In genomic region chr4:125132394-125132793, GRCm38 (mm10) we compare ENCODE assay signal across 8 mouse cellular contexts. TPM values are rescaled to one million over a fixed set of nuclear protein-coding genes. Genes with fewer than 3 reads are reported as not detected.
DNase-seq lines count a peak whose midpoint lies in the region; ATAC-seq lines count a peak whose summit lies in the region.

No protein-coding gene starts in this region.

- no peak for ATAC-seq in hindbrain, embryonic 13.5 days (ENCODE audit: low FRiP score)
- no peak for ATAC-seq in limb, embryonic 11.5 days (ENCODE audit: insufficient number of reproducible peaks, low FRiP score, low TSS enrichment, low read depth)
- no peak for ATAC-seq in erythroblast, adult 5-6 weeks (replicated peaks; ENCODE audit: low FRiP score, poor library complexity, severe bottlenecking)

- H3K4me2 ChIP-seq in hindbrain, embryonic 13.5 days = no peak overlapping the region
- no peak overlapping the region for H3K4me2 ChIP-seq in limb, embryonic 11.5 days (ENCODE audit: low read depth, severe bottlenecking)

- H3K4me3 ChIP-seq in hindbrain, embryonic 10.5 days = no peak overlapping the region
- H3K4me3 ChIP-seq in hindbrain, embryonic 13.5 days = no peak overlapping the region
- no peak overlapping the region for H3K4me3 ChIP-seq in limb, embryonic 11.5 days (ENCODE audit: low read depth, low read length)

- H3K9me3 ChIP-seq in hindbrain, embryonic 10.5 days = no peaks in the 10 kb centered on the region
- no peaks in the 10 kb centered on the region for H3K9me3 ChIP-seq in hindbrain, embryonic 13.5 days
- H3K9me3 ChIP-seq in limb, embryonic 11.5 days (ENCODE audit: control insufficient read depth, low read length) = no peaks in the 10 kb centered on the region

- H3K4me1 ChIP-seq in hindbrain, embryonic 10.5 days (replicated peaks) = peaks cover 11% of the 10 kb centered on the region
- H3K4me1 ChIP-seq in hindbrain, embryonic 13.5 days (replicated peaks) = peaks cover 7% of the 10 kb centered on the region
- no peaks in the 10 kb centered on the region for H3K4me1 ChIP-seq in limb, embryonic 11.5 days (ENCODE audit: control insufficient read depth, insufficient read depth, low read length)

- peak; percentile 63 for DNase-seq in hindbrain, embryonic 10.5 days (ENCODE audit: low spot score)
- DNase-seq in A20 (ENCODE audit: low read depth, low spot score) = peak; percentile 87
- peak; percentile 53 for DNase-seq in MEL-GATA-1-ER (ENCODE audit: extremely low read depth, low read depth)
- DNase-seq in embryo, embryonic 10 days (ENCODE audit: low spot score) = peak; percentile 87
- peak; percentile 86 for DNase-seq in limb, embryonic 11.5 days (ENCODE audit: low spot score)
- peak; percentile 81 for DNase-seq in retina, embryonic 14.5 days (ENCODE audit: low spot score)

- H3K36me3 ChIP-seq in hindbrain, embryonic 10.5 days = no peaks in the 10 kb centered on the region
- no peaks in the 10 kb centered on the region for H3K36me3 ChIP-seq in hindbrain, embryonic 13.5 days
- H3K36me3 ChIP-seq in limb, embryonic 11.5 days (ENCODE audit: control insufficient read depth, insufficient read depth, low read length) = no peaks in the 10 kb centered on the region

- peaks cover 22% of the 10 kb centered on the region for H3K27me3 ChIP-seq in hindbrain, embryonic 10.5 days (ENCODE audit: insufficient read depth, poor library complexity, severe bottlenecking)
- H3K27me3 ChIP-seq in hindbrain, embryonic 13.5 days = peaks cover 28% of the 10 kb centered on the region
- H3K27me3 ChIP-seq in limb, embryonic 11.5 days (ENCODE audit: control insufficient read depth, insufficient read depth, low read length) = peaks cover 2% of the 10 kb centered on the region; the same call in 1 of the 2 replicates

- WGBS in hindbrain, embryonic 10.5 days = 19% methylated on average over 5 of the region's 5 CpGs
- WGBS in hindbrain, embryonic 13.5 days = 25% methylated on average over 5 of the region's 5 CpGs
- WGBS in limb, embryonic 11.5 days = 24% methylated on average over 5 of the region's 5 CpGs

- no peak overlapping the region for H3K27ac ChIP-seq in hindbrain, embryonic 10.5 days
- H3K27ac ChIP-seq in hindbrain, embryonic 13.5 days = no peak overlapping the region
- H3K27ac ChIP-seq in limb, embryonic 11.5 days (replicated peaks; ENCODE audit: low read depth, low read length) = no peak overlapping the region

- H3K9ac ChIP-seq in hindbrain, embryonic 13.5 days = no peak overlapping the region
- H3K9ac ChIP-seq in limb, embryonic 11.5 days (ENCODE audit: low read length) = no peak overlapping the region

RNA-seq across cellular contexts. Expression of gene Zc3h12a, which starts 4.8 kb away (rescaled TPM):
- polyA plus RNA-seq in hindbrain, embryonic 10.5 days (2016; fragmentation: Nextera tagmentation; extraction: Ambion mirVana) = 0.20 and 0.65 TPM in 2 replicates
- polyA plus RNA-seq in hindbrain, embryonic 13.5 days (2015; fragmentation: Nextera tagmentation; extraction: Ambion mirVana) = 0.18 and 0.19 TPM in 2 replicates
- polyA plus RNA-seq in limb, embryonic 11.5 days (2014; fragmentation: Nextera tagmentation; extraction: Ambion mirVana) = 0.63 and 0.82 TPM in 2 replicates
- total RNA-seq in erythroblast, adult 5-6 weeks (2015; ENCODE audit: low replicate concordance) = 1.3 and 1.5 TPM in 2 replicates
- 1.2 TPM in 1 of 2 replicates, not detected in the other for total RNA-seq in erythroblast, adult 5-6 weeks (2017; ENCODE audit: low replicate concordance)

RNA-seq across cellular contexts. Expression of gene Meaf6, which starts 47.5 kb away (rescaled TPM):
- 85.1 and 92.8 TPM in 2 replicates for polyA plus RNA-seq in hindbrain, embryonic 10.5 days (2016; fragmentation: Nextera tagmentation; extraction: Ambion mirVana)
- 162 and 174 TPM in 2 replicates for polyA plus RNA-seq in hindbrain, embryonic 13.5 days (2015; fragmentation: Nextera tagmentation; extraction: Ambion mirVana)
- polyA plus RNA-seq in limb, embryonic 11.5 days (2014; fragmentation: Nextera tagmentation; extraction: Ambion mirVana) = 90.1 and 97.4 TPM in 2 replicates
- total RNA-seq in erythroblast, adult 5-6 weeks (2015; ENCODE audit: low replicate concordance) = 15.0 and 20.8 TPM in 2 replicates
- 20.4 and 34.7 TPM in 2 replicates for total RNA-seq in erythroblast, adult 5-6 weeks (2017; ENCODE audit: low replicate concordance)
